Mouse (Mus musculus) megakaryocyte, embryonic 14.5 days (primary cell): ENCODE measurements around the gene Ldlr.

Source experiments
- FLI1 ChIP-seq: IDR thresholded peaks from 2 replicates; pipeline ENCODE4 v1.6.1; 2012; ENCODE audit warnings: low read length, inconsistent platforms, mixed read lengths
- GATA1 ChIP-seq: IDR thresholded peaks from 3 replicates; pipeline ENCODE4 v1.6.1; 2012; ENCODE audit warnings: mixed read lengths, low read length, inconsistent platforms, borderline replicate concordance

GRCm38 (mm10) chr9:21762135-21762534 lies 38.9 kb downstream of the Ldlr start:
- no peak for TF ChIP-seq GATA1
- no peak for TF ChIP-seq FLI1
